Mouse (Mus musculus) embryonic fibroblast, embryonic 13.5 days (primary cell): ENCODE data around the gene Kdsr.

ENCODE experiments used
- CTCF ChIP-seq: IDR thresholded peaks from 2 replicates; pipeline ENCODE4 v1.5.1; 2011; ENCODE audit warnings: mild to moderate bottlenecking, control low read depth, low read length, moderate library complexity, borderline replicate concordance; ENCODE audit not compliant: insufficient read depth
- POLR2A ChIP-seq: IDR thresholded peaks from 2 replicates; pipeline ENCODE4 v1.6.1; 2011; ENCODE audit warnings: low read depth, mild to moderate bottlenecking, control low read depth, low read length, moderate library complexity

DNA sequence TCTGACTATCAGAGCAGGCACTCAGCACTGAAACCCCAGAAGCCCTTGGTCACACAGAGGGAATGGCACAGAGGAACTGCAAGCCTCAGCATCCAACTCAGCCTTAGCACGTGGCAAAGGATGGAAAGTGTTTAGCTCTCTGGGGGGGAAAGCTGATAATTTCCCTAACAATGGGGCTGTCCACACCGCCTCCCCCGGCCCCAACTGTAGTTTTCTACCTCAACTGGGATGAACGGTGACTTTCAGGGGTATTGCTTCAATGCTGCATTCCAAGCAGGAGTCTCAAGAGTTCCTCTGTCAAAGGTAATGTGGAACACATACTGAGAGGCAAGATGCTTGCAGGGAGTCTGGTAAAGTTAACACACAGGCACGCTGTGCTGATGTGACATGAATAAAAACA lies 37.5 kb downstream of the Kdsr start:
- TF ChIP-seq CTCF: no peak
- no peak for TF ChIP-seq POLR2A
